Mouse (Mus musculus): ENCODE measurements around the gene Sult1a1. TPM values are rescaled to one million over a fixed set of nuclear protein-coding genes. Genes with fewer than 3 reads are reported as not detected.
A peak's percentile ranks its signal among the peaks of the same experiment; 100 is the strongest.
"Not testable (repeated sequence)": the region's sequence is repeated elsewhere in the genome, so short reads cannot be mapped to it uniquely, and the experiment has no call there.

The Sult1a1 gene
- polyA plus RNA-seq, 1 experiment from 2014 or later, result 0.42 TPM

DNA sequence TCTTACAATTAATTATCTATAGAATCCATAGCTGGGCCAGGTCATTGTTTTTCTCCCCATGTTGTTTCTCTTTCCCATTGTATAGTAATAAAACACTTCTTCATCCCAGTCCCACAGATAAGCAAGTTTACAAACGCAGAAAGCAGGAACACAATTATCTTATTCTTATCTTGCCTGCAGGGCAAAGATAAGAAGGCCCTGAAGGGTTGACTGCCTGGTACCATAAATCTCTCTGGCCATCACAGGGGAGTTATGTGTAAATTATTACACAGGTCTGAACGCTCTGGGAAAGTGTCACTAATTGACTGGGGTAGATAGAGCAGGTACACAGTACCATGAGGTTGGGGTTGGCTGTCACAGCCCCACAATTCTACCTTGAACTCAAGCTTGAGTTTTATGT, 25.4 kb downstream of the Sult1a1 start:
- Histone ChIP-seq H3K4me2 (no peak overlapping the region), H3K4me1 (peaks cover 10% of the 10 kb centered on the region), H3K27ac (no peak overlapping the region), H3K9me3 (no peaks in the 10 kb centered on the region), H3K27me3 (no peaks in the 10 kb centered on the region), H3K9ac (no peak overlapping the region), H3K36me3 (replicated peaks) (no peaks in the 10 kb centered on the region), H3K4me3 (replicated peaks) (no peak overlapping the region)
- 91% methylated on average over 2 of the region's 2 CpGs for WGBS
- ATAC-seq (ENCODE audit: low FRiP score), result no peak

DNA sequence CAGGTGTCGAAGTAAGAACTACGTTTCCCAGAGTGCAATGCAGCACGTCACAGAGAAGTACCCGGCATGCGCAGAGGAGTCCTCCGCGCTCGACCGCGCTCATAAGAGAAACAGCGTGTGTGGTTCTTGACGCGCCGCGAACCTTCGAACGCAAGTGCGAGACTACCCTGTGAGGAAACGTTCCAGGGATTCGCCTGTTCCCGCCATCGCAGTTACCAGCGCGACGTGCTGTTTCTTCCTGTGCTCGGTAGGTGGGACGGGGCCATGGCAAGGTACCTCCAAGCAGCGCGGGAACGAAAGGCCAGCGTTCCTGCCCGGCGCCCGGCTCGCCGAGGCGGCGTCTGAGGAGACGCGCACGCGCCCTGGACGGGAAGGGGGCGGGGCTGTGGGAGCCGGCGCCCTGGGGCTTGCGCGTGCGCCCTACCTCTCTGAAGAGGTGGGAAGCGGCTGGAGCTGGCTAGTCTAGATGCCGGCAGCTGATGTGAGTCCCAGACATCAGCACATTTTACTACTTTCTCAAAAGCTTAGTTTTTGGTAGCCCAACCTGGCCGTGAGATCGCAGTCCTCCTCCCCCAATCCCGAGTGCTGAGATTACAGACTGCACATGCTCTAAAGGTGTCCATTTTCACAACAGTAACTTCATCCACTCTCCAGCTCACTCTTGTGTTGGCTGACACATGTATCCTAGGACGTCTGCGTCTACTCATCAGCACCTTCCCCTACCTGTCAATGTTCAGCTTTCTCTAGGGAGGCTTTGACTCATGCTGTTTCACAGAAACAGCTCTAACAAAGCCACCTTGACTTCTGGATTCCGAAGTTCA, 26.8 kb downstream of the Sult1a1 start, which contains the start of gene Sgf29:
Gene Sgf29, plus strand, starts transcription at position 79 of the 821 bp plus-strand sequence.
- Histone ChIP-seq H3K9me3 (no peaks in the 10 kb centered on the region), H3K9ac (peak within 1 kb of the TSS; percentile 70), H3K4me2 (peak within 1 kb of the TSS; percentile 81), H3K27ac (peak within 1 kb of the TSS; percentile 92), H3K36me3 (replicated peaks) (no peaks in the 10 kb centered on the region), H3K4me3 (replicated peaks) (peak within 1 kb of the TSS; percentile 59), H3K4me1 (peaks cover 10% of the 10 kb centered on the region), H3K27me3 (no peaks in the 10 kb centered on the region)
- WGBS, result 1% methylated on average over 57 of the region's 57 CpGs
- peak; percentile 98 for ATAC-seq (ENCODE audit: low FRiP score)

DNA sequence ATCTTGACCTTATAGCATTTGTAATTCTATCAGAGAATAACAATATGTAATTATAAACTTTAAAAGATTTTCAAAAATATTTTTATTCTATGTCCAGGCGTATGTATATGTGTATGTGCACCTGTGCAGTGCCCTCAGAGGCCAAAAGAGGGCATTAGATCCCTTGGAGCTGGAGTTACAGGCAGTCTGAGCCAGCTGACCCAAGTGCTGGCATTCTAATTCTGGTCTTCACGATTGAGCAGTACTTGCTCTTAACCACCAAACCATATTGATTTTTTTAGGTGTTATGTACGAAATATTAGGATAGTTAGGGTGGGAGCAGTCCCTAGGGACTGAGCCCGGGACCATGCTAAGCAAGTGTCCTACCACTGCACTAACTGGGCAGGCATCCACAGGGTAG, 27.7 kb downstream of the Sult1a1 start:
- Histone ChIP-seq H3K4me2 (peak overlapping the region; percentile 81), H3K9ac (peak overlapping the region; percentile 70; the same call in 1 of the 2 replicates), H3K9me3 (no peaks in the 10 kb centered on the region), H3K27ac (no peak overlapping the region), H3K36me3 (replicated peaks) (no peaks in the 10 kb centered on the region), H3K4me1 (peaks cover 10% of the 10 kb centered on the region), H3K27me3 (no peaks in the 10 kb centered on the region), H3K4me3 (replicated peaks) (0 out of 2 replicates have a peak overlapping the region, but pooled peaks have one; percentile 59)
- WGBS, result 81% methylated on average over 4 of the region's 4 CpGs
- no peak for ATAC-seq (ENCODE audit: low FRiP score)

DNA sequence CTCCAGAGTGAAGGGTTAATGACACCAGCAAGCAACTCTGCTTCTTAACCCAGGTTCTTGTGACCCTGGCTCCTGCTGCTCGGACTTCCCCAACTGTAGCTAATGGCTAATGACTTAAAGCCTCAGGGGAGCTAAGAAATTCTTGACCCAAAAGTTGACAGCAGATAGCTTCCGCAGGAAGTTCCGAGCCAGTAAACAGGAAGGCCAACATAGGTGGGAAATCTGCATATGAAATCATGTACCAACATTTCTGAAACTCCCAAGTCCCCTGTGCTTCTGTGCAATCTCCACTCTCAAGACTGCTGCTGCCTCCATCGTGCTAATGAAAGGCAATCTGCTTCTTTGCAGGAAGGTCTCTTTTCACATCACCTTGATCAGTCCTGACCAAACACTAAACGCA, 30.5 kb downstream of the Sult1a1 start:
- H3K4me1 ChIP-seq, result peaks cover 10% of the 10 kb centered on the region
- no peak overlapping the region for H3K4me3 ChIP-seq (replicated peaks)
- ATAC-seq (ENCODE audit: low FRiP score), result no peak
- H3K4me2 ChIP-seq, result no peak overlapping the region
- H3K27me3 ChIP-seq, result no peaks in the 10 kb centered on the region
- 72% methylated on average over 5 of the region's 5 CpGs for WGBS
- no peak overlapping the region for H3K9ac ChIP-seq
- no peaks in the 10 kb centered on the region for H3K9me3 ChIP-seq
- no peak overlapping the region for H3K27ac ChIP-seq
- no peaks in the 10 kb centered on the region for H3K36me3 ChIP-seq (replicated peaks)

DNA sequence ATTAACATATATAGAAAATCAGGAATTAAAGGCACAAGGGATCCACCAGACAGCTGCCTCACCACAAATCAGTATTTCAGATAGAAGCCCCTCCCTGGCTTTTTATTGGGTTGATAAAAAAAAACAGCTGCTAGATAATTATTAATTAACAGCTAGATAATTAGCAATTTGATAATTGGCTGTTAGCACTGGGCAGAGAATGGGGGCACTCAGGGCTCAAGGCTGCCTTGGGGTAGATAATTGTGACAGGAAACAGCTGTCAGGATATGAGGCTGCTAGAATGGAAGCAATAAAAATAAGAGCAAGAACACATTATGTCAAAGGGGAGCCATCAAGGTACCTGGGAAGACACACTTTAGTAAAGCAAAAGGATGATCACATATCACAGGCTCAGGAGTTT, 31.3 kb downstream of the Sult1a1 start:
- Histone ChIP-seq H3K9me3 (no peaks in the 10 kb centered on the region), H3K27me3 (no peaks in the 10 kb centered on the region), H3K36me3 (replicated peaks) (no peaks in the 10 kb centered on the region), H3K27ac (no peak overlapping the region), H3K4me1 (peaks cover 3% of the 10 kb centered on the region), H3K4me2 (no peak overlapping the region), H3K9ac (no peak overlapping the region), H3K4me3 (replicated peaks) (no peak overlapping the region)
- no peak for ATAC-seq (ENCODE audit: low FRiP score)

DNA sequence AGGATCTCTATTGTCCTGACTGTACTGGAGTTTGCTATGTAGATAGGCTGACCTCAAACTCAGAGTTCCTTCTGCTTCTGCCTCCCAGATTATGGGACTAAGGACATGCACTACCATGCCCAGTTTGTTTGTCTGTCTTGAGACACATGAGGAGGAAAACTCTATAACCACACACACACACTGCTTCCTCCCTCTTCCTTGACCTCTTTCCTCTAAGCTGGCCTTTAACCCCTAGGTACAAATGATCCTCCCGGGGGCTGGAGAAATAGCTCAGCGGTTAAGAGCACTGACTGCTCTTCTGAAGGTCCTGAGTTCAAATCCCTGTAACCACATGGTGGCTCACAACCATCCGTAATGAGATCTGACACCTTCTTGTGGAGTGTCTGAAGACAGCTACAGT, 31.9 kb downstream of the Sult1a1 start:
- H3K4me3 ChIP-seq (replicated peaks), result no peak overlapping the region
- no peak overlapping the region for H3K9ac ChIP-seq
- no peaks in the 10 kb centered on the region for H3K27me3 ChIP-seq
- H3K36me3 ChIP-seq (replicated peaks), result no peaks in the 10 kb centered on the region
- H3K9me3 ChIP-seq, result no peaks in the 10 kb centered on the region
- 81% methylated on average over 3 of the region's 3 CpGs for WGBS
- no peaks in the 10 kb centered on the region for H3K4me1 ChIP-seq
- no peak overlapping the region for H3K27ac ChIP-seq
- H3K4me2 ChIP-seq, result no peak overlapping the region
- no peak for ATAC-seq (ENCODE audit: low FRiP score)

DNA sequence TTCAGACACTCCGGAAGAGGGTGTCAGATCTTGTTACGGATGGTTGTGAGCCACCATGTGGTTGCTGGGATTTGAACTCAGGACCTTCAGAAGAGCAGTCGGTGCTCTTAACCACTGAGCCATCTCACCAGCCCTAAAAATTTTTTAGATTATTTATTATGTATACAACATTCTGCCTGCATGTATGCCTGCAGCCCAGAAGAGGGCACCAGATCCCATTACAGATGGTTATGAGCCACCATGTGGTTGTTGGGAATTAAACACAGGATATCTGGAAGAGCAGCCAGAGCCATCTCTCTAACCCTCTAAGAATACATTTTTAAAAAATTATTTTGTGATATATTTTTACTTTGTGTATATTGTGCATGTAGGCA, 33.0 kb downstream of the Sult1a1 start:
- not testable (repeated sequence) for H3K27me3 ChIP-seq; ATAC-seq (ENCODE audit: low FRiP score)
- WGBS, result 76% methylated on average over 3 of the region's 3 CpGs

DNA sequence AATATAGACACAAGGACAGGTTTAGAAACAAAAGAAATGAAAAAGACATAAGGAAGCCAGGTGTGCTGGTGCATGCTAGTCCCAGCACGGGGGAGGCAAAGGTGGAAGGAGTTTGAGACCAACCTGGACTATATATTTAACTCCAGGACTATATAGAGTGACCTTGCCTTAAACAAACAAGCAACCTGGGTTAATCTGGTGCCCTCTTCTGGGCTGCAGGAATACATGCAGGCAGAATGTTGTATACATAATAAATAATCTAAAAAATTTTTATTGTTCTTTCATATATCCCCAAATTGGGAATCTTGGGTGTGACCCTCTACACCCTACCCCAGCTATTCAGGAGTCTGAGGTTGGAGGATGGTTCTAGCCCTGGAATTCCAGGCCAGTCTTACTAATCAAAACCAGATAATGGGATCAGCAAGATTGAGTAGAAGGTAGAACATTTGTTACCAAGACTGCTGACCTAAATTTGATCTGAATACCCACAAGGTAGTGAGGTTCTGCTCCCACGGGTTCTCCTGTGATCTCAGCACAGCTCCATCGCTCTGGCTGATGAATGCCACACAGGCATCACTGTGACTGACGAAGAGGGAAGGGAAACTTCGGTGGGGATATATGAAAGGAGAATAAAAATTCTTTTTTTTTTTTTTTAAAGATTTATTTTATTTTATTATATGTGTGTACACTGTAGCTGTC, 33.5 kb downstream of the Sult1a1 start:
- Histone ChIP-seq H3K27me3 (no peaks in the 10 kb centered on the region), H3K4me3 (replicated peaks) (no peak overlapping the region), H3K4me1 (no peaks in the 10 kb centered on the region), H3K9ac (no peak overlapping the region), H3K4me2 (no peak overlapping the region), H3K9me3 (no peaks in the 10 kb centered on the region), H3K36me3 (replicated peaks) (no peaks in the 10 kb centered on the region), H3K27ac (no peak overlapping the region)
- no peak for ATAC-seq (ENCODE audit: low FRiP score)
- 81% methylated on average over 5 of the region's 5 CpGs for WGBS

More for the DNA sequence above, 33.0 kb downstream of the Sult1a1 start:
- not testable (repeated sequence) for H3K27ac ChIP-seq; H3K9me3 ChIP-seq; H3K4me1 ChIP-seq; H3K9ac ChIP-seq; H3K4me2 ChIP-seq; H3K4me3 ChIP-seq (replicated peaks); H3K36me3 ChIP-seq (replicated peaks)

DNA sequence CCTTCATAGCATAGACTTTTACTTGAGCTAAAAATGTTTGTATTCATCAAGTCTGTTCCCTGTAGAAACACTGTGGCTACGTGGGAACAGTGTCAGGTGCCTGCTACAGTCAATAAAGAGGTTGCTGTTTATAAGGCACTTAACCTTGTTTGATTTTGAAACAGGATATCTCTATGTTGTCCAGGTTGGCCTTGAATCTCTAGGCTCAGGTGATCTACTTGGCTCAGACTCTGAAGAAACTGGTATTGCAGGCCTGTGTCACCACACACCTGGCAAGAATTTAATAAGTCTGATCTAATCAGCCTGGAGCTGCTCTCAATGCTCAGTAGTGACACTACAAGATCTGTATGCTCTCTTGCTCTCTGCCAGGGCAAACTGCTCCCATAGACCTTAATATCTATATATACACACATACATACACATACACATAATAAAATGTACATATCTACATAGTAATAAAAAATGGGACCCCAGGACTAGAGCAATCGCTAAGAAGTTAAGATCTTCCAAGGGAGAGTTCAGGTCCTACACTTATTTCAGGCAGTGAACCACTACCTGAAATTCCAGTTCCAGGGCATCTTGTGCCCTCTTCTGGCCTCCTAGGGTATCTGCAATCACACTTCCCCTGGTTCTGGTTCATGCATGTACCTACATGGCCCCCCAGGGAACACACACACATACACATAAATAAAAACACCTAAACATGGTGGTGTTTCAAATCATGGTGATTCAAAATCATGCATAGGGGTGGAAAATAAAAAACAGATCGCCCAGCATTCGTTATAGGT, 39.3 kb downstream of the Sult1a1 start:
- H3K27ac ChIP-seq, result no peak overlapping the region
- H3K4me2 ChIP-seq, result no peak overlapping the region
- H3K36me3 ChIP-seq (replicated peaks), result no peaks in the 10 kb centered on the region
- 0 out of 2 replicates have a peak, but pooled peaks cover 5% of the 10 kb centered on the region for H3K27me3 ChIP-seq
- no peak for ATAC-seq (ENCODE audit: low FRiP score)
- 25% methylated on average over 4 of the region's 4 CpGs for WGBS
- H3K9me3 ChIP-seq, result no peaks in the 10 kb centered on the region
- no peak overlapping the region for H3K4me3 ChIP-seq (replicated peaks)
- no peaks in the 10 kb centered on the region for H3K4me1 ChIP-seq
- H3K9ac ChIP-seq, result no peak overlapping the region

DNA sequence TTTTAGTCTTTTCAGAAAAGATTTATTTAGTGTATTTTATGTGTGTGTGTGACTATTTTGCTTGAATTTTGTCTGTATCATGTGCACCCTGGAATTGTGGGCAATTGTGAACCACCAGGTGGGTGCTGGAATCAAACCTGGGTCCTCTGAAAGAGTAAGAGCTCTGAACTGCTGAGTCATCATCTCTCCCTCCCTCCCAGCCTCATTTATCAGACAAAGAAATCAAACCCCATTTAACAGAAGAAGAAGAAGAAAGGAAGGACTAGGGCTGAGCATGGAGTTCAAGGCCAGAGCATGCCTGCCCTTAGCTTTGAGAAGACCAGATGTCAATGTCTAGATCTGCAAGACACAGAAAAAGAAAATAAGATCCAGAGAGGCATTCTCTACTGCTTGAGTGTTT, 40.9 kb downstream of the Sult1a1 start:
- Histone ChIP-seq H3K4me2 (no peak overlapping the region), H3K9me3 (no peaks in the 10 kb centered on the region), H3K9ac (no peak overlapping the region), H3K27ac (no peak overlapping the region), H3K4me1 (no peaks in the 10 kb centered on the region), H3K4me3 (replicated peaks) (no peak overlapping the region), H3K36me3 (replicated peaks) (no peaks in the 10 kb centered on the region), H3K27me3 (0 out of 2 replicates have a peak, but pooled peaks cover 5% of the 10 kb centered on the region)
- no peak for ATAC-seq (ENCODE audit: low FRiP score)

DNA sequence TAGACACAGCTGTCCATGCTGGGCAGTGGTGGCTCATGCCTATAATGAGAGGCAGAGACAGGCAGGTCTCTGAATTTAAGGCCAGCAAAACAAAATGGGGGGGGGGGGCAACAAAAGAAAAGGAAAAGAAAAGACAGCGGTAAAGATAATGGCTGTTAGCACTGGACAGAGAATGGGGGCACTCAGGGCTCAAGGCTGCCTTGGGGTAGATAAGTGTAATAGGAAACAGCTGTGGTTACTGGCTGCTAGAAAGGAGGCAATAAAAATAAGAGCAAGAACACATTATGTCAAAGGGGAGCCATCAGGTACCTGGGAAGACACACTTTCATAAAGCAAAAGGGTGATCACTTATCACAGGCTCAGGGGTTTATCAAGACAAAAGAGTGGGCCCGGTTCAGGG, 43.8 kb downstream of the Sult1a1 start:
- H3K9ac ChIP-seq, result no peak overlapping the region
- H3K9me3 ChIP-seq, result no peaks in the 10 kb centered on the region
- 78% methylated on average over 2 of the region's 2 CpGs for WGBS
- H3K4me2 ChIP-seq, result no peak overlapping the region
- H3K36me3 ChIP-seq (replicated peaks), result no peaks in the 10 kb centered on the region
- ATAC-seq (ENCODE audit: low FRiP score), result no peak
- H3K4me3 ChIP-seq (replicated peaks), result no peak overlapping the region
- no peak overlapping the region for H3K27ac ChIP-seq
- 0 out of 2 replicates have a peak, but pooled peaks cover 5% of the 10 kb centered on the region for H3K27me3 ChIP-seq
- no peaks in the 10 kb centered on the region for H3K4me1 ChIP-seq

DNA sequence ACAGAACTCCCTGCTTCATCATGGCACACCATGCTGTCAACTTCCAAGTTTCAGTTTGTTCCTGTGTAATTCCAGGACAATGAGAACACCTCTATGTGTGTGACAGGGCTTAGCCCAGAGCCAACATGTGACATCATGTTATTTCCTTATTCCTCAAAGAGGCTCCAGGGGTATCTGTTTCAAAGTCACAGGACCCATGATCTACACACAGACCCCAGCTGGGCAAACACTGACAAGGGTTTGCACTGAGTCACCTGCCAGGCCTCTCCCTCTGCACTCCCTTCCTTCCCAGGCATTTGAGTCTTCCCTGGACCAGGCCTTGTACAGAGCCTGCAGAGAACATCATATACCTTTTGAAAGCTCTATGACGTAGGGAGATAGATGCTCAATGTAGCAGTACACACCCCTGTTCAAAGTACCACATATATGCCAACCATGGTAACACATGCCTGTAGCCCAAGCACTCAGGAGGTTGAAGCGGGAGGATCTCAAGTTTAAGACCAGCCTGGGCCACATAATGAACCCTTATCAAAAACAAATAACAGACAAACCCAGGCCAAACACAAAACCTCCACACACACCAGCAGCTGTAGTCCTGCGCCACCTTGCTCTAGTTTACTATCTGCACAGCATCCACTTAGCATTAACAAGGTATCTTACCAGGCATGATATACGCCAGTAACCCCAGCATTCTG, 45.3 kb downstream of the Sult1a1 start, which contains the start of gene Nupr1:
Gene Nupr1, minus strand, starts transcription at position 38 of the 695 bp plus-strand sequence.
- H3K27ac ChIP-seq, result no peak within 1 kb of the TSS

More for the DNA sequence above, 45.3 kb downstream of the Sult1a1 start, which contains the start of gene Nupr1:
- H3K4me1 ChIP-seq, result no peaks in the 10 kb centered on the region
- H3K9ac ChIP-seq, result no peak within 1 kb of the TSS
- no peak for ATAC-seq (ENCODE audit: low FRiP score)
- WGBS, result 91% methylated on average over 4 of the region's 4 CpGs
- H3K36me3 ChIP-seq (replicated peaks), result no peaks in the 10 kb centered on the region
- no peak within 1 kb of the TSS for H3K4me3 ChIP-seq (replicated peaks)
- 0 out of 2 replicates have a peak, but pooled peaks cover 5% of the 10 kb centered on the region for H3K27me3 ChIP-seq
- H3K9me3 ChIP-seq, result no peaks in the 10 kb centered on the region
- H3K4me2 ChIP-seq, result no peak within 1 kb of the TSS

Measured in forebrain, embryonic 12.5 days (tissue).